Mouse (Mus musculus): ENCODE measurements at regions not wholly inside any gene's neighbourhood (a gene's known extent, or its start where the extent isn't known, plus 50 kb on each side); places are given as distances from the start of the nearest gene placed in this dataset.

GRCm38 (mm10) chr19:27134360-27134759 is 81.9 kb upstream of the Vldlr start:
- H3K4me3 ChIP-seq (ENCODE audit: low read depth, low read length) = no peak overlapping the region
- no peaks in the 10 kb centered on the region for H3K36me3 ChIP-seq (ENCODE audit: control insufficient read depth, insufficient read depth, low read length, poor library complexity, severe bottlenecking)
- no peak overlapping the region for H3K27ac ChIP-seq (ENCODE audit: insufficient read depth, low read length)
- H3K4me1 ChIP-seq (ENCODE audit: control insufficient read depth, insufficient read depth, low read length) = no peaks in the 10 kb centered on the region
- no peaks in the 10 kb centered on the region for H3K9me3 ChIP-seq (replicated peaks; ENCODE audit: control insufficient read depth, insufficient read depth, low read length, poor library complexity, severe bottlenecking)
- TF ChIP-seq POLR2A (IDR thresholded peaks at IDR 0.05; ENCODE audit: insufficient read depth, low read length) (no peak), CTCF (IDR thresholded peaks at IDR 0.05; ENCODE audit: low read depth, low read length) (no peak), EP300 (IDR thresholded peaks at IDR 0.05; ENCODE audit: insufficient read depth, low read depth, low read length) (no peak)
- H3K9ac ChIP-seq (ENCODE audit: low read depth, poor library complexity, severe bottlenecking) = no peak overlapping the region
- no peaks in the 10 kb centered on the region for H3K27me3 ChIP-seq (ENCODE audit: control insufficient read depth, insufficient read depth, low read length, poor library complexity, severe bottlenecking)

- Histone ChIP-seq H3K27ac (ENCODE audit: insufficient read depth, low read length) (no peak overlapping the region), H3K36me3 (ENCODE audit: control insufficient read depth, insufficient read depth, low read length, poor library complexity, severe bottlenecking) (no peaks in the 10 kb centered on the region), H3K9me3 (replicated peaks; ENCODE audit: control insufficient read depth, insufficient read depth, low read length, poor library complexity, severe bottlenecking) (no peaks in the 10 kb centered on the region), H3K4me1 (ENCODE audit: control insufficient read depth, insufficient read depth, low read length) (no peaks in the 10 kb centered on the region), H3K9ac (ENCODE audit: low read depth, poor library complexity, severe bottlenecking) (no peak overlapping the region), H3K27me3 (ENCODE audit: control insufficient read depth, insufficient read depth, low read length, poor library complexity, severe bottlenecking) (no peaks in the 10 kb centered on the region), H3K4me3 (ENCODE audit: low read depth, low read length) (no peak overlapping the region)
- TF ChIP-seq EP300 (IDR thresholded peaks at IDR 0.05; ENCODE audit: insufficient read depth, low read depth, low read length) = no peak
- TF ChIP-seq CTCF (IDR thresholded peaks at IDR 0.05; ENCODE audit: low read depth, low read length) = no peak
- no peak for TF ChIP-seq POLR2A (IDR thresholded peaks at IDR 0.05; ENCODE audit: insufficient read depth, low read length)
Observed at GRCm38 (mm10) chr19:27140892-27141291, 75.4 kb upstream of the Vldlr start.

GRCm38 (mm10) chr19:27142181-27142580 is 74.1 kb upstream of the Vldlr start:
- no peaks in the 10 kb centered on the region for H3K9me3 ChIP-seq (replicated peaks; ENCODE audit: control insufficient read depth, insufficient read depth, low read length, poor library complexity, severe bottlenecking)
- no peaks in the 10 kb centered on the region for H3K36me3 ChIP-seq (ENCODE audit: control insufficient read depth, insufficient read depth, low read length, poor library complexity, severe bottlenecking)
- no peaks in the 10 kb centered on the region for H3K27me3 ChIP-seq (ENCODE audit: control insufficient read depth, insufficient read depth, low read length, poor library complexity, severe bottlenecking)
- no peaks in the 10 kb centered on the region for H3K4me1 ChIP-seq (ENCODE audit: control insufficient read depth, insufficient read depth, low read length)
- no peak overlapping the region for H3K4me3 ChIP-seq (ENCODE audit: low read depth, low read length)
- no peak overlapping the region for H3K27ac ChIP-seq (ENCODE audit: insufficient read depth, low read length)
- no peak overlapping the region for H3K9ac ChIP-seq (ENCODE audit: low read depth, poor library complexity, severe bottlenecking)
- TF ChIP-seq EP300 (IDR thresholded peaks at IDR 0.05; ENCODE audit: insufficient read depth, low read depth, low read length) = no peak
- TF ChIP-seq POLR2A (IDR thresholded peaks at IDR 0.05; ENCODE audit: insufficient read depth, low read length) = no peak
- TF ChIP-seq CTCF (IDR thresholded peaks at IDR 0.05; ENCODE audit: low read depth, low read length) = no peak

- Histone ChIP-seq H3K9me3 (replicated peaks; ENCODE audit: control insufficient read depth, insufficient read depth, low read length, poor library complexity, severe bottlenecking) (no peaks in the 10 kb centered on the region), H3K4me3 (ENCODE audit: low read depth, low read length) (no peak overlapping the region), H3K36me3 (ENCODE audit: control insufficient read depth, insufficient read depth, low read length, poor library complexity, severe bottlenecking) (no peaks in the 10 kb centered on the region), H3K27me3 (ENCODE audit: control insufficient read depth, insufficient read depth, low read length, poor library complexity, severe bottlenecking) (no peaks in the 10 kb centered on the region), H3K9ac (ENCODE audit: low read depth, poor library complexity, severe bottlenecking) (no peak overlapping the region), H3K27ac (ENCODE audit: insufficient read depth, low read length) (no peak overlapping the region), H3K4me1 (ENCODE audit: control insufficient read depth, insufficient read depth, low read length) (no peaks in the 10 kb centered on the region)
- no peak for TF ChIP-seq EP300 (IDR thresholded peaks at IDR 0.05; ENCODE audit: insufficient read depth, low read depth, low read length)
- TF ChIP-seq CTCF (IDR thresholded peaks at IDR 0.05; ENCODE audit: low read depth, low read length) = no peak
- no peak for TF ChIP-seq POLR2A (IDR thresholded peaks at IDR 0.05; ENCODE audit: insufficient read depth, low read length)
Observed at GRCm38 (mm10) chr19:27147404-27147803, 68.9 kb upstream of the Vldlr start.

GRCm38 (mm10) chr19:27148330-27148729 is 68.0 kb upstream of the Vldlr start:
- Histone ChIP-seq H3K36me3 (ENCODE audit: control insufficient read depth, insufficient read depth, low read length, poor library complexity, severe bottlenecking) (no peaks in the 10 kb centered on the region), H3K4me1 (ENCODE audit: control insufficient read depth, insufficient read depth, low read length) (no peaks in the 10 kb centered on the region), H3K9ac (ENCODE audit: low read depth, poor library complexity, severe bottlenecking) (no peak overlapping the region), H3K9me3 (replicated peaks; ENCODE audit: control insufficient read depth, insufficient read depth, low read length, poor library complexity, severe bottlenecking) (no peaks in the 10 kb centered on the region), H3K27me3 (ENCODE audit: control insufficient read depth, insufficient read depth, low read length, poor library complexity, severe bottlenecking) (no peaks in the 10 kb centered on the region), H3K27ac (ENCODE audit: insufficient read depth, low read length) (no peak overlapping the region), H3K4me3 (ENCODE audit: low read depth, low read length) (no peak overlapping the region)
- no peak for TF ChIP-seq EP300 (IDR thresholded peaks at IDR 0.05; ENCODE audit: insufficient read depth, low read depth, low read length)
- no peak for TF ChIP-seq POLR2A (IDR thresholded peaks at IDR 0.05; ENCODE audit: insufficient read depth, low read length)
- TF ChIP-seq CTCF (IDR thresholded peaks at IDR 0.05; ENCODE audit: low read depth, low read length) = no peak

DNA sequence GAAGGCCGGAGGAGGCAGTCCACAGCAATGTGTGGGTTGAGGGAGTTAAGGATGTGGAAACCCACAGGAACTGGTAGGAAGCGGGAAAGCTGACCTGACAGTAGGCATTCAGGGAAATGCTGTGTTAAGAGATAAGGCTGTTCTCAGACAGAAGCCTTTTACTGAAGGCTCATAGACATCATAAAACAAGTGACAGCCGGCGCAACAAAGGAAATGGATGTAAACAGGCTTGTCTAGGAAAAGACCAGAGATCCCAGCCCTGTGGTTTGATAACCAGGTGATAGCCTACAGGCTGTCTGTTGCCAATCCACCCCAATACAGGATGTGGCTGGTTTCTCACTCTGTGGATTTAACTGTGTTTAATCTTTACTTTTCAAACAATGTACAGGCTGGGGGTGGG is 66.7 kb upstream of the Vldlr start:
- Histone ChIP-seq H3K9ac (ENCODE audit: low read depth, poor library complexity, severe bottlenecking) (no peak overlapping the region), H3K36me3 (ENCODE audit: control insufficient read depth, insufficient read depth, low read length, poor library complexity, severe bottlenecking) (no peaks in the 10 kb centered on the region), H3K4me3 (ENCODE audit: low read depth, low read length) (no peak overlapping the region), H3K27me3 (ENCODE audit: control insufficient read depth, insufficient read depth, low read length, poor library complexity, severe bottlenecking) (no peaks in the 10 kb centered on the region), H3K27ac (ENCODE audit: insufficient read depth, low read length) (no peak overlapping the region), H3K4me1 (ENCODE audit: control insufficient read depth, insufficient read depth, low read length) (no peaks in the 10 kb centered on the region), H3K9me3 (replicated peaks; ENCODE audit: control insufficient read depth, insufficient read depth, low read length, poor library complexity, severe bottlenecking) (no peaks in the 10 kb centered on the region)
- TF ChIP-seq POLR2A (IDR thresholded peaks at IDR 0.05; ENCODE audit: insufficient read depth, low read length) (no peak), CTCF (IDR thresholded peaks at IDR 0.05; ENCODE audit: low read depth, low read length) (no peak), EP300 (IDR thresholded peaks at IDR 0.05; ENCODE audit: insufficient read depth, low read depth, low read length) (no peak)
